ENCODE assay signal across 17 mouse cellular contexts in genomic region chr11:22794734-22795133, GRCm38 (mm10).
"Had no signal": no experiment of that assay in that cellular context is flagged by ENCODE, and none has a peak within 500 bp of the region (broad histone marks: within the 10 kb centered on the region; RNA-seq: fewer than 3 reads in every experiment).

No protein-coding gene starts in this region.

- H3K9me3 ChIP-seq: limb, embryonic 13.5 days; liver, embryonic 15.5 days; megakaryocyte, embryonic 14.5 days; midbrain, embryonic 15.5 days; neural tube, embryonic 12.5 days had no signal

- H3K9ac ChIP-seq: limb, embryonic 13.5 days; liver, embryonic 15.5 days; midbrain, embryonic 15.5 days; neural tube, embryonic 12.5 days had no signal

- H3K36me3 ChIP-seq: limb, embryonic 13.5 days; liver, embryonic 15.5 days; midbrain, embryonic 15.5 days; neural tube, embryonic 12.5 days had no signal

- H3K4me2 ChIP-seq: limb, embryonic 13.5 days; liver, embryonic 15.5 days; midbrain, embryonic 11.5 days; midbrain, embryonic 15.5 days; neural tube, embryonic 12.5 days had no signal

- DNase-seq: kidney, adult 18-20 months; kidney, postnatal 10 days; kidney, postnatal 4 days; left cerebral cortex, postnatal 4 days; lung, adult 2 months; lung, postnatal 36 days; retina, postnatal 1 day; right cerebral cortex, postnatal 4 days; spleen, adult 18-20 months had no signal

- H3K4me3 ChIP-seq: layer of hippocampus, adult 2 months; limb, embryonic 13.5 days; liver, embryonic 15.5 days; megakaryocyte, embryonic 14.5 days; midbrain, embryonic 15.5 days; neural tube, embryonic 12.5 days had no signal

- H3K4me1 ChIP-seq: neural tube, embryonic 12.5 days had no signal

- H3K27ac ChIP-seq: layer of hippocampus, adult 2 months; limb, embryonic 13.5 days; midbrain, embryonic 15.5 days; neural tube, embryonic 12.5 days had no signal

- H3K27me3 ChIP-seq: limb, embryonic 13.5 days; liver, embryonic 15.5 days; megakaryocyte, embryonic 14.5 days; midbrain, embryonic 15.5 days; neural tube, embryonic 12.5 days had no signal

- ATAC-seq: lung, postnatal 0 days; midbrain, embryonic 15.5 days had no signal
